Comparison of ENCODE assay signal across 8 mouse cellular contexts in genomic region chr5:115732849-115733216, GRCm38 (mm10). TPM values are rescaled to one million over a fixed set of nuclear protein-coding genes. Genes with fewer than 3 reads are reported as not detected.
DNase-seq lines count a peak whose midpoint lies in the region; ATAC-seq and TF ChIP-seq lines count a peak whose summit lies in the region.

No protein-coding gene starts in this region.

- no peaks in the 10 kb centered on the region for H3K4me1 ChIP-seq in kidney, embryonic 14.5 days (ENCODE audit: control insufficient read depth, insufficient read depth, low read length)
- H3K4me1 ChIP-seq in embryonic facial prominence, embryonic 13.5 days, result peaks cover 10% of the 10 kb centered on the region
- peaks cover 15% of the 10 kb centered on the region; the same call in 1 of the 2 replicates for H3K4me1 ChIP-seq in hindbrain, embryonic 12.5 days
- H3K4me1 ChIP-seq in lung, embryonic 14.5 days (ENCODE audit: insufficient read depth), result peaks cover 3% of the 10 kb centered on the region
- 0 out of 2 replicates have a peak, but pooled peaks cover 2% of the 10 kb centered on the region for H3K4me1 ChIP-seq in stomach, postnatal 0 days (replicated peaks; ENCODE audit: control insufficient read depth, insufficient read depth)

- H3K4me3 ChIP-seq in kidney, embryonic 14.5 days (ENCODE audit: low read length), result peak overlapping the region; percentile 68
- H3K4me3 ChIP-seq in embryonic facial prominence, embryonic 13.5 days, result peak overlapping the region; percentile 65
- peak overlapping the region; percentile 77 for H3K4me3 ChIP-seq in hindbrain, embryonic 12.5 days
- H3K4me3 ChIP-seq in lung, embryonic 14.5 days (ENCODE audit: low read depth, low read length), result peak overlapping the region; percentile 53
- peak overlapping the region; percentile 55 for H3K4me3 ChIP-seq in stomach, postnatal 0 days (ENCODE audit: low read depth, low read length)

- H3K27me3 ChIP-seq in kidney, embryonic 14.5 days (ENCODE audit: control insufficient read depth, insufficient read depth, low read length), result peaks cover 17% of the 10 kb centered on the region
- H3K27me3 ChIP-seq in Patski, result peaks cover 14% of the 10 kb centered on the region
- H3K27me3 ChIP-seq in embryonic facial prominence, embryonic 13.5 days, result peaks cover 39% of the 10 kb centered on the region
- peaks cover 20% of the 10 kb centered on the region for H3K27me3 ChIP-seq in hindbrain, embryonic 12.5 days
- H3K27me3 ChIP-seq in lung, embryonic 14.5 days (ENCODE audit: insufficient read depth, low read length), result peaks cover 24% of the 10 kb centered on the region
- H3K27me3 ChIP-seq in stomach, postnatal 0 days (ENCODE audit: control insufficient read depth, insufficient read depth, low read length), result no peaks in the 10 kb centered on the region

- in situ Hi-C loops in Patski (cut with MboI; ENCODE audit: low pct_unique_long_range_greater_than_20kb), result no loop called here

- ATAC-seq in kidney, embryonic 14.5 days (ENCODE audit: low FRiP score, low TSS enrichment), result peak; percentile 61
- ATAC-seq in Patski, result peak; percentile 67
- ATAC-seq in embryonic facial prominence, embryonic 13.5 days (ENCODE audit: insufficient number of reproducible peaks, insufficient read depth, low FRiP score, low TSS enrichment, low read depth), result peak; percentile 45; the same call in 1 of the 2 replicates
- ATAC-seq in hindbrain, embryonic 12.5 days (ENCODE audit: low FRiP score), result peak; percentile 81
- peak; percentile 60 for ATAC-seq in lung, embryonic 14.5 days (ENCODE audit: insufficient read depth)
- peak; percentile 60 for ATAC-seq in stomach, postnatal 0 days (ENCODE audit: low FRiP score, low TSS enrichment)

- TF ChIP-seq CTCF in Patski (IDR thresholded peaks at IDR 0.05), result peak; percentile 90
- TF ChIP-seq CTCF in lung, embryonic 14.5 days (IDR thresholded peaks at IDR 0.05; ENCODE audit: low read depth), result peak; percentile 42
- peak; percentile 67 for TF ChIP-seq CTCF in stomach, postnatal 0 days (IDR thresholded peaks at IDR 0.05; ENCODE audit: low read depth)

- POLR2A ChIA-PET in Patski (lab: Charles Lee), result interaction anchor here (0.9 to 1.0 kb wide), 2 partner anchors 47 to 75 kb away, joined by 3 to 4 read pairs; no protein-coding TSS in a partner anchor

- H3K27ac ChIP-seq in kidney, embryonic 14.5 days (ENCODE audit: low read depth, low read length), result no peak overlapping the region
- no peak overlapping the region for H3K27ac ChIP-seq in embryonic facial prominence, embryonic 13.5 days
- peak overlapping the region; percentile 97 for H3K27ac ChIP-seq in hindbrain, embryonic 12.5 days
- H3K27ac ChIP-seq in lung, embryonic 14.5 days (ENCODE audit: low read depth), result no peak overlapping the region
- peak overlapping the region; percentile 82 for H3K27ac ChIP-seq in stomach, postnatal 0 days (replicated peaks)

- H3K9me3 ChIP-seq in kidney, embryonic 14.5 days (ENCODE audit: control insufficient read depth, low read length), result no peaks in the 10 kb centered on the region
- no peaks in the 10 kb centered on the region for H3K9me3 ChIP-seq in embryonic facial prominence, embryonic 13.5 days
- no peaks in the 10 kb centered on the region for H3K9me3 ChIP-seq in hindbrain, embryonic 12.5 days (replicated peaks)
- H3K9me3 ChIP-seq in lung, embryonic 14.5 days (ENCODE audit: low read depth, low read length), result no peaks in the 10 kb centered on the region; the same call in 1 of the 2 replicates
- H3K9me3 ChIP-seq in stomach, postnatal 0 days (ENCODE audit: control insufficient read depth, low read length), result no peaks in the 10 kb centered on the region

- peak overlapping the region; percentile 100 for H3K4me2 ChIP-seq in kidney, embryonic 14.5 days (replicated peaks; ENCODE audit: low read depth, low read length)
- peak overlapping the region; percentile 98 for H3K4me2 ChIP-seq in embryonic facial prominence, embryonic 13.5 days
- peak overlapping the region; percentile 91 for H3K4me2 ChIP-seq in hindbrain, embryonic 12.5 days (replicated peaks)
- peak overlapping the region; percentile 99 for H3K4me2 ChIP-seq in lung, embryonic 14.5 days
- peak overlapping the region; percentile 93 for H3K4me2 ChIP-seq in stomach, postnatal 0 days (replicated peaks; ENCODE audit: low read depth)

- CTCF ChIA-PET in Patski (lab: Charles Lee), result interaction anchor here (0.8 to 2.1 kb wide), 4 partner anchors 11 to 79 kb away, joined by 3 to 15 read pairs (median 4); no protein-coding TSS in a partner anchor

- no peaks in the 10 kb centered on the region for H3K36me3 ChIP-seq in kidney, embryonic 14.5 days (ENCODE audit: control insufficient read depth, insufficient read depth, low read length)
- no peaks in the 10 kb centered on the region for H3K36me3 ChIP-seq in embryonic facial prominence, embryonic 13.5 days
- no peaks in the 10 kb centered on the region for H3K36me3 ChIP-seq in hindbrain, embryonic 12.5 days
- no peaks in the 10 kb centered on the region for H3K36me3 ChIP-seq in lung, embryonic 14.5 days (ENCODE audit: insufficient read depth)
- H3K36me3 ChIP-seq in stomach, postnatal 0 days (ENCODE audit: control insufficient read depth, insufficient read depth, low read length), result no peaks in the 10 kb centered on the region

- TF ChIP-seq EP300 in stomach, postnatal 0 days (optimal IDR thresholded peaks at IDR 0.05), result no peak

- no peak for DNase-seq in kidney, adult 18-20 months
- peak; percentile 71 for DNase-seq in Patski (ENCODE audit: low read depth, low spot score)
- DNase-seq in lung, embryonic 14.5 days, result peak; percentile 77
- no peak for DNase-seq in stomach, postnatal 0 days (ENCODE audit: low spot score)
- no peak for DNase-seq in thymus, postnatal 0 days (ENCODE audit: low spot score)

- 0 out of 2 replicates have a peak overlapping the region, but pooled peaks have one; percentile 28 for H3K9ac ChIP-seq in kidney, embryonic 14.5 days (ENCODE audit: low read depth, low read length)
- no peak overlapping the region for H3K9ac ChIP-seq in embryonic facial prominence, embryonic 13.5 days
- H3K9ac ChIP-seq in hindbrain, embryonic 12.5 days, result peak overlapping the region; percentile 74
- no peak overlapping the region for H3K9ac ChIP-seq in lung, embryonic 14.5 days
- no peak overlapping the region for H3K9ac ChIP-seq in stomach, postnatal 0 days (ENCODE audit: low read length)

- 2% methylated on average over 9 of the region's 9 CpGs for WGBS in kidney, embryonic 14.5 days
- WGBS in embryonic facial prominence, embryonic 13.5 days, result 2% methylated on average over 9 of the region's 9 CpGs
- 0% methylated on average over 9 of the region's 9 CpGs for WGBS in hindbrain, embryonic 12.5 days
- 1% methylated on average over 9 of the region's 9 CpGs for WGBS in lung, embryonic 14.5 days
- WGBS in stomach, postnatal 0 days, result 0% methylated on average over 9 of the region's 9 CpGs

RNA-seq across cellular contexts. Expression of gene Bicdl1, which starts 1.4 kb away (rescaled TPM):
- 10.5 and 10.8 TPM in 2 replicates for polyA plus RNA-seq in kidney, embryonic 14.5 days (2014; fragmentation: Nextera tagmentation; extraction: Ambion mirVana)
- 30.8 TPM for polyA plus RNA-seq in Patski (2021)
- 12.8 and 13.9 TPM in 2 replicates for polyA plus RNA-seq in embryonic facial prominence, embryonic 13.5 days (2015; fragmentation: Nextera tagmentation; extraction: Ambion mirVana)
- polyA plus RNA-seq in hindbrain, embryonic 12.5 days (2016; fragmentation: Nextera tagmentation; extraction: Ambion mirVana), result 20.5 and 20.8 TPM in 2 replicates
- polyA plus RNA-seq in lung, embryonic 14.5 days (2014; fragmentation: Nextera tagmentation; extraction: Ambion mirVana), result 10.7 and 11.1 TPM in 2 replicates
- 16.0 and 16.8 TPM in 2 replicates for polyA plus RNA-seq in stomach, postnatal 0 days (2015; fragmentation: Nextera tagmentation; extraction: Ambion mirVana)
- polyA plus RNA-seq in thymus, postnatal 0 days (2015; fragmentation: Nextera tagmentation; extraction: Ambion mirVana), result 16.9 and 19.4 TPM in 2 replicates

Comparison
In these comparisons a context has a peak if more than half of its experiments do, and no peak if none do; other contexts are left out.
1. H3K27ac ChIP-seq: peak in hindbrain, embryonic 12.5 days (single experiment) and stomach, postnatal 0 days (single experiment); none in kidney, embryonic 14.5 days (single experiment), embryonic facial prominence, embryonic 13.5 days (single experiment) and lung, embryonic 14.5 days (single experiment).
2. H3K9ac ChIP-seq: peak in kidney, embryonic 14.5 days (single experiment) and hindbrain, embryonic 12.5 days (single experiment); none in embryonic facial prominence, embryonic 13.5 days (single experiment), lung, embryonic 14.5 days (single experiment) and stomach, postnatal 0 days (single experiment).
3. DNase-seq: peak in Patski (single experiment) and lung, embryonic 14.5 days (single experiment); none in kidney, adult 18-20 months (single experiment), stomach, postnatal 0 days (single experiment) and thymus, postnatal 0 days (single experiment).
4. Peak in every context shown above with its lines, with median percentiles within 50 percentile points of each other: ATAC-seq, H3K4me2 ChIP-seq, H3K4me3 ChIP-seq and CTCF ChIP-seq.